Mouse (Mus musculus): ENCODE measurements around the gene Bloc1s4. TPM values are rescaled to one million over a fixed set of nuclear protein-coding genes. Genes with fewer than 3 reads are reported as not detected.
"Not testable (repeated sequence)": the region's sequence is repeated elsewhere in the genome, so short reads cannot be mapped to it uniquely, and the experiment has no call there.

The Bloc1s4 gene
- 20.8 and 23.3 TPM in 2 replicates for polyA plus RNA-seq (2014; fragmentation: Nextera tagmentation; extraction: Ambion mirVana)

- Histone ChIP-seq H3K9ac (ENCODE audit: low read length) (peak within 1 kb of the TSS; percentile 71), H3K9me3 (ENCODE audit: control insufficient read depth, low read length) (no peaks in the 10 kb centered on the region), H3K27ac (ENCODE audit: low read depth, low read length) (no peak within 1 kb of the TSS), H3K36me3 (ENCODE audit: control insufficient read depth, insufficient read depth, low read length) (no peaks in the 10 kb centered on the region), H3K27me3 (ENCODE audit: control insufficient read depth, insufficient read depth, low read length) (no peaks in the 10 kb centered on the region), H3K4me1 (ENCODE audit: control insufficient read depth, insufficient read depth, low read length) (peaks cover 12% of the 10 kb centered on the region), H3K4me3 (ENCODE audit: low read depth, low read length) (peak within 1 kb of the TSS; percentile 99), H3K4me2 (peak within 1 kb of the TSS; percentile 98)
- ATAC-seq (ENCODE audit: low FRiP score) (peak; percentile 96), DNase-seq (ENCODE audit: low spot score, missing footprints) (peak; percentile 99)
- 7% methylated on average over 21 of the region's 31 CpGs for WGBS
These were observed at the start of gene Bloc1s4 for GRCm38 (mm10) chr5:36748536-36749061. Gene Bloc1s4, minus strand, starts transcription at chr5:36748650.

- no peaks in the 10 kb centered on the region for H3K9me3 ChIP-seq (ENCODE audit: control insufficient read depth, low read length)
- H3K4me2 ChIP-seq, result peak overlapping the region; percentile 64
- 0 out of 2 replicates have a peak overlapping the region, but pooled peaks have one; percentile 61 for H3K9ac ChIP-seq (ENCODE audit: low read length)
- no peak overlapping the region for H3K27ac ChIP-seq (ENCODE audit: low read depth, low read length)
- ATAC-seq (ENCODE audit: low FRiP score) (peak; percentile 10; the same call in 1 of the 2 replicates), DNase-seq (ENCODE audit: low spot score, missing footprints) (no peak)
- H3K4me3 ChIP-seq (ENCODE audit: low read depth, low read length), result peak overlapping the region; percentile 65
- peaks cover 4% of the 10 kb centered on the region; the same call in 1 of the 2 replicates for H3K4me1 ChIP-seq (ENCODE audit: control insufficient read depth, insufficient read depth, low read length)
- H3K36me3 ChIP-seq (ENCODE audit: control insufficient read depth, insufficient read depth, low read length), result no peaks in the 10 kb centered on the region; the same call in 1 of the 2 replicates
- H3K27me3 ChIP-seq (ENCODE audit: control insufficient read depth, insufficient read depth, low read length), result no peaks in the 10 kb centered on the region
- 54% methylated on average over 8 of the region's 8 CpGs for WGBS
These were observed 48.8 kb upstream of the Bloc1s4 start for GRCm38 (mm10) chr5:36797291-36797690.

- under 1% methylated on average over 86 of the region's 90 CpGs for WGBS
- H3K9me3 ChIP-seq (ENCODE audit: control insufficient read depth, low read length); H3K4me1 ChIP-seq (ENCODE audit: control insufficient read depth, insufficient read depth, low read length); H3K27me3 ChIP-seq (ENCODE audit: control insufficient read depth, insufficient read depth, low read length); H3K36me3 ChIP-seq (ENCODE audit: control insufficient read depth, insufficient read depth, low read length): not testable (repeated sequence)
- ATAC-seq (ENCODE audit: low FRiP score) (peak; percentile 83), DNase-seq (ENCODE audit: low spot score, missing footprints) (peak; percentile 99)
- peak within 1 kb of the TSS; percentile 64 for H3K4me2 ChIP-seq
- H3K27ac ChIP-seq (ENCODE audit: low read depth, low read length), result peak within 1 kb of the TSS; percentile 85
- H3K9ac ChIP-seq (ENCODE audit: low read length), result peak within 1 kb of the TSS; percentile 84
- H3K4me3 ChIP-seq (ENCODE audit: low read depth, low read length), result peak within 1 kb of the TSS; percentile 65
These were observed 48.0 kb upstream of the Bloc1s4 start, which contains the start of gene Mrfap1 for GRCm38 (mm10) chr5:36796296-36797014. Gene Mrfap1, minus strand, starts transcription at chr5:36796772.

DNA sequence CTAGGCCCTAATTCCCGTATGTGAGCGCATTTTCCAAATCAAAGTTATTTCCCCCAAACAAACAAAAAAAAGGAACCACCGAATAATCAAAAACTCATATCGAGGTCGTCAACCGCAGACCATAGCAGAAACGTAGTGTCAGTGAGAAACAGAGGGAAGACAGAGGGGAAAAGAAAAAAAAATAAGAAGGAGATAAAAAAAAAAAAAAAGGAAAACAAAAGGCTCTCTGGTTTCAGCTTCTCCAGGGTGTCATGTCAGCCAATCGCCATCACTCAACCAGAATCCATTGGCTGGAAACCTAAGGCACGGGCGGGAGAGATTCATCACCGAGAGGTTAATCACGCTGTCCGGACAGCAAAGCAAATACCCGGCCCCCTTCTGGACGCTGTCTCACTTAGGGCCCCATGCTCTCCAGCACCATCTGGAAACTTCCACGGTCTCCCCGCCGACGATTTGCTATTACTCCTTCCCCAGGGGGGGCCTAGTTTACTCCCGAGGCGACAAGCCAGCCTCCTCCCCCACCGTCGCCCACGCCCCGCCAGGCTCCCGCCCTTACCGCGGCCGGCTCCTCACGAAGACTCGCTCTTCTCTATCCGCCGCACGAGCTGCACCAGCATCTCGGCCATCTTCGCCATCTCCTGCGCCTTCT is 47.3 kb upstream of the Bloc1s4 start:
- H3K4me3 ChIP-seq (ENCODE audit: low read depth, low read length), result peak overlapping the region; percentile 65
- peak overlapping the region; percentile 84 for H3K9ac ChIP-seq (ENCODE audit: low read length)
- DNase-seq (ENCODE audit: low spot score, missing footprints), result peak; percentile 96
- H3K9me3 ChIP-seq (ENCODE audit: control insufficient read depth, low read length); H3K27me3 ChIP-seq (ENCODE audit: control insufficient read depth, insufficient read depth, low read length); H3K36me3 ChIP-seq (ENCODE audit: control insufficient read depth, insufficient read depth, low read length); H3K4me1 ChIP-seq (ENCODE audit: control insufficient read depth, insufficient read depth, low read length): not testable (repeated sequence)
- H3K27ac ChIP-seq (ENCODE audit: low read depth, low read length), result peak overlapping the region; percentile 85
- ATAC-seq (ENCODE audit: low FRiP score), result peak; percentile 69
- H3K4me2 ChIP-seq, result peak overlapping the region; percentile 64
- WGBS, result 7% methylated on average over 35 of the region's 37 CpGs

- Histone ChIP-seq H3K4me3 (ENCODE audit: low read depth, low read length) (no peak overlapping the region), H3K36me3 (ENCODE audit: control insufficient read depth, insufficient read depth, low read length) (no peaks in the 10 kb centered on the region; the same call in 1 of the 2 replicates), H3K27ac (ENCODE audit: low read depth, low read length) (no peak overlapping the region), H3K4me1 (ENCODE audit: control insufficient read depth, insufficient read depth, low read length) (no peaks in the 10 kb centered on the region; the same call in 1 of the 2 replicates), H3K4me2 (no peak overlapping the region), H3K9ac (ENCODE audit: low read length) (no peak overlapping the region), H3K9me3 (ENCODE audit: control insufficient read depth, low read length) (no peaks in the 10 kb centered on the region), H3K27me3 (ENCODE audit: control insufficient read depth, insufficient read depth, low read length) (no peaks in the 10 kb centered on the region)
- no peak for ATAC-seq (ENCODE audit: low FRiP score)
- 88% methylated on average over 9 of the region's 9 CpGs for WGBS
- no peak for DNase-seq (ENCODE audit: low spot score, missing footprints)
These were observed 43.4 kb upstream of the Bloc1s4 start for GRCm38 (mm10) chr5:36791861-36792260.

- ATAC-seq (ENCODE audit: low FRiP score) (no peak), DNase-seq (ENCODE audit: low spot score, missing footprints) (no peak)
- H3K36me3 ChIP-seq (ENCODE audit: control insufficient read depth, insufficient read depth, low read length), result no peaks in the 10 kb centered on the region
- 95% methylated on average over 5 of the region's 5 CpGs for WGBS
- H3K9me3 ChIP-seq (ENCODE audit: control insufficient read depth, low read length), result no peaks in the 10 kb centered on the region
- H3K4me3 ChIP-seq (ENCODE audit: low read depth, low read length), result no peak overlapping the region
- H3K27me3 ChIP-seq (ENCODE audit: control insufficient read depth, insufficient read depth, low read length), result no peaks in the 10 kb centered on the region
- no peak overlapping the region for H3K4me2 ChIP-seq
- no peak overlapping the region for H3K27ac ChIP-seq (ENCODE audit: low read depth, low read length)
- H3K9ac ChIP-seq (ENCODE audit: low read length), result no peak overlapping the region
- H3K4me1 ChIP-seq (ENCODE audit: control insufficient read depth, insufficient read depth, low read length), result no peaks in the 10 kb centered on the region
These were observed 37.6 kb upstream of the Bloc1s4 start for GRCm38 (mm10) chr5:36786052-36786451.

DNA sequence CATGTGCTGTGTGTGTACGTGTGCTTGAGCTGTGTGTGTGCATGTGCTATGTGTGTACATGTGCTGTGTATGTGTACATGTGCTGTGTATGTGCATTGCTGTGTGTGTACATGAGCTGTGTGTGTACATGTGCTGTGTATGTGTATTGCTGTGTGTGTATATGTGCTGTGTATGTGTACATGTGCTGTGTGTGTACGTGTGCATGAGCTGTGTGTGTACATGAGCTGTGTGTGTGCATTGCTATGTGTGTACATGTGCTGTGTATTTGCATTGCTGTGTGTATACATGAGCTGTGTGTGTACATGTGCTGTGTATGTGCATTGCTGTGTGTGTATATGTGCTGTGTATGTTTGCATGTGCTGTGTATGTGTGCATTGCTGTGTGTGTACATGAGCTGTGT is 31.1 kb upstream of the Bloc1s4 start:
- Histone ChIP-seq H3K9ac (ENCODE audit: low read length) (no peak overlapping the region), H3K27me3 (ENCODE audit: control insufficient read depth, insufficient read depth, low read length) (no peaks in the 10 kb centered on the region), H3K27ac (ENCODE audit: low read depth, low read length) (no peak overlapping the region), H3K4me2 (no peak overlapping the region), H3K36me3 (ENCODE audit: control insufficient read depth, insufficient read depth, low read length) (no peaks in the 10 kb centered on the region), H3K4me3 (ENCODE audit: low read depth, low read length) (no peak overlapping the region), H3K4me1 (ENCODE audit: control insufficient read depth, insufficient read depth, low read length) (no peaks in the 10 kb centered on the region), H3K9me3 (ENCODE audit: control insufficient read depth, low read length) (no peaks in the 10 kb centered on the region)
- ATAC-seq (ENCODE audit: low FRiP score) (no peak), DNase-seq (ENCODE audit: low spot score, missing footprints) (no peak)
- WGBS, result 83% methylated on average over 2 of the region's 2 CpGs

DNA sequence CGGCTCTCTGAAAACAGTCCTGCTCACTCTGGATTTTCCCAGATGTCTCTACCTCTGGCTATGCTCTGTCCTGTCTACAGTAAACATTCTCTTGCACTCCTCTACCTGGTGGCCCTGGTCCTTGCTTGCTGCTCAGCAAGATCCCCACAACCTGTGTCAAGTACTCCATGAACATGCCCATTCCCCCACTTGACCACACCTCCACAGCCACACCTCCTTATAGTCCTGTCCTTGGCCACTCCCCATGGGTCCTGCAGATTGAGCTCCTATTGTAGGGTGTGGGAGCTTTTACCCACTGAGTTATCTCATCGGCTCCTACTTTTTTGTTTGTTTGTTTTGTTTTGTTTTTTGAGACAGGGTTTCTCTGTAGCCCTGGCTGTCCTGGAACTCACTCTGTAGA is 30.5 kb upstream of the Bloc1s4 start:
- WGBS, result 96% methylated on average over 1 of the region's 2 CpGs
- H3K4me3 ChIP-seq (ENCODE audit: low read depth, low read length), result no peak overlapping the region
- ATAC-seq (ENCODE audit: low FRiP score), result no peak
- no peaks in the 10 kb centered on the region for H3K36me3 ChIP-seq (ENCODE audit: control insufficient read depth, insufficient read depth, low read length)
- no peak overlapping the region for H3K4me2 ChIP-seq
- no peak overlapping the region for H3K9ac ChIP-seq (ENCODE audit: low read length)
- H3K9me3 ChIP-seq (ENCODE audit: control insufficient read depth, low read length), result no peaks in the 10 kb centered on the region
- no peaks in the 10 kb centered on the region for H3K27me3 ChIP-seq (ENCODE audit: control insufficient read depth, insufficient read depth, low read length)
- no peaks in the 10 kb centered on the region for H3K4me1 ChIP-seq (ENCODE audit: control insufficient read depth, insufficient read depth, low read length)
- no peak for DNase-seq (ENCODE audit: low spot score, missing footprints)
- H3K27ac ChIP-seq (ENCODE audit: low read depth, low read length), result no peak overlapping the region

GRCm38 (mm10) chr5:36777186-36777585 is 28.7 kb upstream of the Bloc1s4 start:
- Histone ChIP-seq H3K4me1 (ENCODE audit: control insufficient read depth, insufficient read depth, low read length) (no peaks in the 10 kb centered on the region), H3K9ac (ENCODE audit: low read length) (no peak overlapping the region), H3K4me3 (ENCODE audit: low read depth, low read length) (no peak overlapping the region), H3K9me3 (ENCODE audit: control insufficient read depth, low read length) (no peaks in the 10 kb centered on the region), H3K27me3 (ENCODE audit: control insufficient read depth, insufficient read depth, low read length) (no peaks in the 10 kb centered on the region), H3K27ac (ENCODE audit: low read depth, low read length) (no peak overlapping the region), H3K36me3 (ENCODE audit: control insufficient read depth, insufficient read depth, low read length) (no peaks in the 10 kb centered on the region), H3K4me2 (no peak overlapping the region)
- 0% methylated on average over 2 of the region's 2 CpGs for WGBS
- ATAC-seq (ENCODE audit: low FRiP score), result no peak
- no peak for DNase-seq (ENCODE audit: low spot score, missing footprints)

Data from midbrain, embryonic 11.5 days (tissue).